Mouse (Mus musculus) layer of hippocampus, postnatal 14 days (tissue): ENCODE results near the gene Mapkapk5. TPM values are rescaled to one million over a fixed set of nuclear protein-coding genes. Genes with fewer than 3 reads are reported as not detected.
"Not testable (repeated sequence)": the region's sequence is repeated elsewhere in the genome, so short reads cannot be mapped to it uniquely, and the experiment has no call there.

Experiments
- DNase-seq, 2 experiments: peaks; one replicate each; pipeline ENCODE4 v3.0.0; 2021 to 2022; ENCODE audit warnings: low spot score in 2 of 2, mixed read lengths in 1 of 2
- total RNA-seq, 2 experiments: library from RNA; stranded (reverse); gene quantifications; 2 replicates each; pipeline ENCODE4 v1.2.3; 2021

The Mapkapk5 gene
- total RNA-seq, 2 experiments from 2014 or later = 74.8 to 78.6 TPM

DNA sequence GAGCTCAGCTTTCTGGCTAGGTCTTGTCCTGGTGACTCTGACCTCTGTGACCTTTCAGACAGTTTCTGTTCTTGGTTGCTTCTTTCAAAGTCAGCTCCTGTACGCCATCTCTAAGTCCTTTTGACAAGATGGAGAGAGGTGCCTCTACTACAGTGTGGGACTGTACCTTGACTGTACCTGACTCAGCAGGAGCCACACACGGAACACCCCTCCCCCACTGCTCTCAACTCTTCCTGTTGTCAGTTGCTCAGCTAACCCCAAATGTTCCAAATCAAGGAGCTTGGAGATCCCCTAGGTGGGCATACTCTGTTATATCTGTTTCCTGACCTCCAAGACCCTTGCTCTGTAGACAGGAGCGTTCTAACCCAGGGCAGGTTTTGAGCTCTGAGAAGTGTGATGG, 42.5 kb downstream of the Mapkapk5 start, which contains the start of gene Adam1b:
Gene Adam1b (minus strand): TSS at position 205 of the 400 bp plus-strand sequence.
- DNase-seq = no peak

DNA sequence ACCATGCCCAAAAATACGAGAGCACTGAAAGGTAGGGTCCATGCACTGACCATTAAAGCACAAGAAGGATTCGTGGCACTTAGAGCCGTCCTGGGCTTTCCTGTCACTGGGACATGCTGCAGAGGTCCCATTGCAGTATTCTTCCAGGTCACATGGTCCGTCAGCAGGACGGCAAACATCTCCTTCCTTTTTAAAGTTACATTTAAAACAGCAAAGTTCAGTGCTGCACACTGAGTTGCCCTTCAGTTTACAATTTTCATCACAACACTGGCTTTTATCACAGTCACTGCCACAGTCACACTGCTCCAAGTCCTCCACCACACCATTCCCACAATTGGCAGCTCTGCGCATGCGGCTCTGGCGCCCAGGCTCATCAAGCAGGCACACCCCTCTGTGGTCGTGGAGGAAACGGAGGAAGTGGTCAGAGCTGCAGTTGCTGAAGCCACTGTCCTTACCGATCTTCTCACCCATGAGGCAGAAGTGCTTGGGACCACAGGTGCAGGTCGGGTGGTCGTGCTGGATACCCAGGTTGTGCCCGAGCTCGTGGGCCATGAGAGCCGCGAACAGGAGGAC, 44.2 kb downstream of the Mapkapk5 start:
- DNase-seq = not testable (repeated sequence)

DNA sequence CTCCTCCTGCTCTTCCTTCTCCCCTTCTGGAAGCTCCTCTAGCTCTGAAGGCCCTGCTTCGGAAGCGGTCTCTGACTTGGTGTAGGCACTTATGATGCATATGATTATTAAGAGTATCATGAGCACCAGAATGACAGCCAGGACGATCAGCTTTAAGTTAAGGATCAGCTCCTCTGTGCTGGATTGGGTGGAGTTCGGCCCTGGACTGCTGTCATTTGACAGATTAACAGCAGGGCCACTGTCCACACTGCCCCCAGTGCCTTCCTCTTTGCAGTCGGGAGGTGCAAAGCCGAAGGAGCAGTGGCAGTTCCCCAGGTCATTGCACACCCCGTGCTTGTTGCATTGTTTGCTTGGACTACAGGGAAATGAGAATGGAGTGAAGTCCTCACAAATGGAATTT, 45.0 kb downstream of the Mapkapk5 start:
- DNase-seq = no peak

- DNase-seq = peak in 1 of 2 experiments; percentile 43
These were observed 52.4 kb downstream of the Mapkapk5 start for GRCm38 (mm10) chr5:121493305-121493704.

DNA sequence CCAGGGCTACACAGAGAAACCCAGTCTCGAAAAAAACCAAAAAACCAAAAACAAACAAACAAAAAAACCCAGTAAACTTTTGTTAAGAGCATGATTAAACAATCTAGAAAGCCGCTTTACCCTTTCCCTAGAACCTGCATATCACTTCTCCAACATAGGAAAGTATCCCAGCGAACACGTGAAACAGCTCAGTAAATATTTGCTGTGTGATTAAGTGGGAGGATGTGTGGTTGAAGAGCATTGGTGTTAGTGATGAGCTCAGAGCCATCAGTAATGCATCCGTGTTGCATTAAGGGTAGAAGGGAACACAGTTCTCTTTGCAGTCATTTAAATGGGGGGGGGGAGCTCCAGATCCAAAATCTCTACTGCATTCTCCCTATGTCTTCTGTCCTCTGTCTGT, 60.9 kb downstream of the Mapkapk5 start:
- no peak for DNase-seq

- peak in 1 of 2 experiments; percentile 82 for DNase-seq
These were observed 68.0 kb downstream of the Mapkapk5 start for GRCm38 (mm10) chr5:121477680-121478079.

- no peak for DNase-seq
These were observed 69.7 kb downstream of the Mapkapk5 start for GRCm38 (mm10) chr5:121476040-121476439.

Other genes with a start within 250 kb of the Mapkapk5 start
- 10 to 100 TPM; 81.9 to 84.2 TPM for gene Trafd1, start 160.3 kb downstream of the Mapkapk5 start, total RNA-seq
- 10 to 100 TPM; 39.4 to 41.9 TPM for gene Naa25, start 148.0 kb downstream of the Mapkapk5 start, total RNA-seq
- gene Tmem116, start 94.0 kb downstream of the Mapkapk5 start, total RNA-seq = 10 to 100 TPM in 1 of 2 experiments, 1 to 10 TPM in 1; 5.7 to 11.3 TPM
- gene Erp29, start 93.4 kb downstream of the Mapkapk5 start, total RNA-seq = 100 to 1,000 TPM; 152 to 155 TPM
- under 1 TPM in 1 of 2 experiments, not detected in 1; 0.09 TPM for gene Adam1b, start 42.5 kb downstream of the Mapkapk5 start, total RNA-seq
- 10 to 100 TPM; 11.1 to 11.7 TPM for gene Adam1a, start 423 bp downstream of the Mapkapk5 start, total RNA-seq
- gene Gm42878, start 423 bp downstream of the Mapkapk5 start, total RNA-seq = not detected
- gene Aldh2, start 47.9 kb upstream of the Mapkapk5 start, total RNA-seq = 10 to 100 TPM; 88.3 to 96.7 TPM
- 1 to 10 TPM; 4.7 to 4.9 TPM for gene Acad12, start 73.0 kb upstream of the Mapkapk5 start, total RNA-seq
- gene Acad10, start 114.6 kb upstream of the Mapkapk5 start, total RNA-seq = 1 to 10 TPM; 3.3 to 3.5 TPM
- 10 to 100 TPM; 60.3 to 65.6 TPM for gene Brap, start 114.7 kb upstream of the Mapkapk5 start, total RNA-seq
- gene Atxn2, start 165.4 kb upstream of the Mapkapk5 start, total RNA-seq = 100 to 1,000 TPM; 220 to 237 TPM